Mouse (Mus musculus): ENCODE data around the gene Traip. TPM values are rescaled to one million over a fixed set of nuclear protein-coding genes. Genes with fewer than 3 reads are reported as not detected.

The Traip gene
- polyA plus RNA-seq, 1 experiment, result 0.59 TPM

DNA sequence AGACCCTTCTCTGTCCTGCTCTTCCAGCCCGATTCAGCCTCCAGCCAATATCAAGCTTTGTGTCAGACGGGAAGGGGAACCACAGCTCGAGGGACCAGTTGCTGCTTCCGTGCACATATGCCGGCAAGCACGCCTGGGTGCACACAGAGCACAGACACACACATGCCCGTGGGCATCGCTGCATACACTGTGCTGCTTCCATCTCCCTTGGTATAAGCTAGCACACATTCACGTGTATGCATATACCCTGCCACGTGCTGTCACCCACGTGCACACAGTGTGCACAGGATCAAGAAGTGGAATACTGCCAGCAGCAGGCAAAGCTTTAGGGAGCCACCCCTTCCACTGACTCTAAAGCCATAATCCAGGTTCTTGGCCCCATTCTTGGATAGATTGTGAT, 15.8 kb upstream of the Traip start:
- DNase-seq (ENCODE audit: low spot score), result no peak

DNA sequence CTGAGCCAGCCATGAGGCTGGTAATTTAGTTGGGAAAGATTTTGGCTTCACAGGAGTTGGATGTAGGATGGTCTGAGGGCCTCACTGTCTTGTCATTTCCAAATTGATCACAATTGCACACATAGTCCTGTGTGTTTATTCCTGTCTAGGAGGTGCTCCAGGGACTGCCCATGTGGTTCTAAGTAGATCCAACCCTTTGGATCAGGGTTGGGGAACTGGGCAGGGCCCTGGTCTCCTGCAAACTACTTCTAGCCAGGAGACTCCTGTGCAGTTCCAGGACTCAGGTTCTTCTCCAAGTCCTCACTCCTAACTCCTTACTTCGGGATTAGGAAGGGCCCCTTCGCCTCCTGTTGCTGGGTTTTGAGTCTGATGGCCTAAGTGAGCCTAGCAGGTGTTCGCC, 14.6 kb upstream of the Traip start, which contains the start of gene Camkv:
TSS of gene Camkv (plus strand) at position 301 of the 400 bp plus-strand sequence.
- DNase-seq (ENCODE audit: low spot score), result no peak

GRCm38 (mm10) chr9:107935790-107936214, 14.1 kb upstream of the Traip start:
- DNase-seq (ENCODE audit: low spot score), result no peak

- DNase-seq (ENCODE audit: low spot score), result no peak
These were observed 13.6 kb upstream of the Traip start for GRCm38 (mm10) chr9:107936215-107936822.

- DNase-seq (ENCODE audit: low spot score), result no peak
These were observed 13.1 kb upstream of the Traip start for GRCm38 (mm10) chr9:107936831-107937230.

DNA sequence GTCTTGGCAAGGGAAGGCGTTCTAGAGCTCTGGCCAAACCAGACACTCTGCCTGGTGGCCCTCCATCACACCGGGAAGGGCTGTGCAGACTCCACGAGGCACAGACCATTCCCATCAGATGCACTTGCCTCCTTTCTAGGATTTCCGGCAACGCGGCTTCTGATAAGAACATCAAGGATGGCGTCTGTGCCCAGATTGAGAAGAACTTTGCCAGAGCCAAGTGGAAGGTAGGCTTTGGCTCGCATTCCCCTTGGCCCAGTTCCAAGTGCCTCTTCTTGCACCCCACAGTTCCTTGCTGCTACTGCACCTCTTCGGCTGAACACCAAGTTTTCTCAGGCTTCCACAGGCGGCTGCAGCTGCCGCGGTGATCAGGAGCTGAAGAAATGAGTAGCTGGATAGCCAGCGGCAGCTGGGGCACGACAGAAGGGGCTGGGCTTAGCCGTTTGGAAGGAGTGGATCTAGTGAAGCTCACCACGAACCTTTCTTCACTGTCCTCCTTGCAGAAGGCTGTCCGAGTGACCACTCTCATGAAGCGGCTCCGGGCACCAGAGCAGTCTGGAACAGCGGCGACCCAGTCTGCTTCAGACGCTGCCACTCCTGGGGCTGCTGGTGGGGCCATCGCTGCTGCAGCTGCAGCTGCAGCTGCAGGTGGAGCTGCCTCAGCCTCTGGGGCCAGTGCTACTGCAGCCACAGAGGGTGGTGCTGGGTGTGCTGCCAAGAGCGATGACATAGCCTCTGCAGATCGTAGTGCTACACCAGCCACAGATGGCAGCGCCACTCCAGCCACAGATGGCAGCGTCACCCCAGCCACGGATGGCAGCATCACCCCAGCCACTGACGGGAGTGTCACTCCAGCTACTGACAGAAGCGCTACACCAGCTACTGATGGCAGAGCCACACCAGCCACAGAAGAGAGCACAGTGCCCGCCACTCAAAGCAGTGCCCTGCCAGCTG, 2.4 kb upstream of the Traip start:
- DNase-seq (ENCODE audit: low spot score), result no peak

DNA sequence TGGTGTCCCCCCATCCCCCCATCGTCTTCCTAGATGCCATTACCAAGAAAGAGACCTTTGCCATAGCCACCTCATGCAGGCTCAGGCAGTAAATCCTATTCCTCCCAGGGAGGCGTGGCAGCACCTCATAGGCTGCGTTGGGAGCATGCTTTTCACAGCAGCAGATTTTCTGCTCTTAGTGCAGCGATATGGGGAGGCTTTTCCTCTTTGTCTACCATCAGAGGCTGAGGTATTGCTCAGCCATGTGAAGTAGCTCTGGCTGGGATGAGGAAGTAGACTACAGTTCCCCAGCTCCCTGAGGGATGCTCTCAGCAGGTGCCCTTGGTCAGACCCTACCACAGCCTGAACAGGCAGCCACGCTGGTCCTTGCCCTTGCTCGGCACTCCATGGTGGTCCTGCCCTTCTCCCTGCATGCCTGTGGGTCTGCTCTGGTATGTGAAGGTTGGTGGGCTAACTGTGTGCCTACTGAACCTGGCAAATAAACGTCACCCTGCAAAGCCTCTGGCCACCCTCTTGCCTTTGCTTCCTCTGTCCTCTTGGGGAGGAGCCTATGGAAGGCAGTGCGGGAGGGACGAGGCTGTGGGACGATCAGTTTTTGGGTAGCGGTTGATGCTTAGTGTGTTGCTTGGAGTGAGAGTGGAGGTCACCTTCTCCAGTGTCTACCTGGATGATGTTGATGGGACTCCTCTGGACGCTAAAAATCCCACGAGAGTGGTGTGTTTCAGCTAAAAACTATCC, 583 bp upstream of the Traip start:
- no peak for DNase-seq (ENCODE audit: low spot score)

DNA sequence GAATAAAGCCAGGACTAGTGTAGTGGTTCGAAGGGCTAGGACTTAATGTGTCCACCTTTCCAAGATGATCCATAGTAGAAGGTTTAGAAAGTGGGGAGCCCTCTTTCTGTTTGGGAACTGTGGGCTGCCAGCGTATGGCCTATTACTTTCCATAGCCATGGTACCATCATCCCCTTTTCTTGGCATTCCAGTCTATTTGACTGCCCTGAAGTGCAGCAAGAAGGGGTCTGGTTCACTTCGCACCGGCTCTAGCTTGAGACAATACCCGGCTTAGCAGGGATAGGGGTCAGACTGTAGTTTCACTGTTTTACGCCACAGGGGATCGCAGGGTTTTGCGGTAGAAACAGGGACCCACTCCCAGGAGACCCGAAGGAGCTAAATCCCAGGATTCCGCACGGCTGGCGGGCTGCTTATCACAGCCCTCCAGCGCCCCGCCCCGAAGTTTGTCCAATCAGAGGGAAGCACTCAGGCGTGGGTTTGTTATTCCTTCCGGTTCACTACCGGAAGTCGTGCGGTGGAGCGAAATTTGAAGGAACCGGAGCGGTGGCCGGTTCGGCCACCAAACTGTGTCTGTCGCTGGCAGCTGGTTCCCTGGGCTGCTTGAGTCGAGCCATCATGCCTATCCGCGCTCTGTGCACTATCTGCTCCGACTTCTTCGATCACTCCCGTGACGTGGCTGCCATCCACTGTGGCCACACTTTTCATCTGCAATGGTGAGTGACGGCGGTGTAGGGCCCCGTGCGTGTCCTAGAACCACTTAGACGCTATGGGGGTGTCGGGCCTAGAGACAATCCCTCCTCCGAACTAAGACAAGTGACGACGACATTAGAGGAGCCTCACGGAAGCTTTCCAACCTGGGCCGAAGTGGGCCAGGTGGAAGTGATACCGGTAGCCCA, 772 bp downstream of the Traip start:
- peak; percentile 68 for DNase-seq (ENCODE audit: low spot score)

DNA sequence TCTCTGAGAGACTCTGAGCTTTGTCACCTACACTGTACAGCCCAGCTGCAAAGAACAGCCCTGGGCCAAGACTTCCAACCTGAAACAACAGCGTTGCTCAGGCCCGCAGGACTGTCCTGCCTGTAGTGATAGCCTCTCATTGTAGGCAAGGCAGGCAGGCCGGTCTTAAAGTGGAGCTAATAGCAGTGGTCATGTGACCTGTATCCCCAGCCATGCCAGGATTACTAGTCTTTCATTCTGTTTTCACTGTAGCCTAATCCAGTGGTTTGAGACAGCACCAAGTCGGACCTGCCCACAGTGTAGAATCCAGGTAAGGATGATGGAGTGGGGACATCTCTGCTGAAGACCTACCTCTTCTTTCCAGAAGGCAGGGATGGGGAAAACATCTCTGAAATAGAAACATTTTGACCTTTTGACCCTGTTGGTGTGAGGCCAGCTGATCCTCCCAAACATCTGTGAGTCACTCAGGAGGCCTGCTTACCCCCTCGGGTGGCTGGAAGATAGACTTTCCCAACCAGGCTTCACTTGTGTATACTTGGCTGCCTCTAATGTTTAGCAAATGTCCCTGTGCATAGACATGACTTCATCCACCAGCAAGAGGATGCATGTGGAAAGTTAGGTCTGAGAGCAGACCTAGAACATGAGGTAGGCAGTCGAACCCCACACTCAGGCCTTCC, 5.8 kb downstream of the Traip start:
- DNase-seq (ENCODE audit: low spot score), result no peak

- no peak for DNase-seq (ENCODE audit: low spot score)
These were observed 7.2 kb downstream of the Traip start for GRCm38 (mm10) chr9:107957141-107957540.

DNA sequence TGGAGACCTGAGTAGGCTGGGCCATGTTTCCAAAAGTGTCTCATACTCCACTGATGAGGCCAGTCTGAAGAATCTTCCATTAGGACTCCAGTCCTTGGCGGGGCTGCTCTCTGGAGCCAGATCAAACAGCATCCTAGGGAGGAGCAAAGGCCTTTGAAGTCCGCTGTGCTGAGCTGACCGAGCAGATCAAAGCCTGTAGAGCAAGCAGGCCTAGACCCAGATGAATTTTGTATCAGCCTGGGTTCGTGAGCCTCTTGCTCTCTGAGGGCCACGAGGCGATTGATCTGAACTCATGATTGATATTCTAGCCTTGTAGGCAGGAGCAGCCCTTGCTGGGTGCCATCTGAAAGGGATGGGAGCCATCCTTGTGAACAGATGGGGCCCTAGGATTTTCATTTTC, 10.0 kb downstream of the Traip start:
- no peak for DNase-seq (ENCODE audit: low spot score)

- DNase-seq (ENCODE audit: low spot score), result no peak
These were observed 11.0 kb downstream of the Traip start for GRCm38 (mm10) chr9:107960928-107961327.

DNA sequence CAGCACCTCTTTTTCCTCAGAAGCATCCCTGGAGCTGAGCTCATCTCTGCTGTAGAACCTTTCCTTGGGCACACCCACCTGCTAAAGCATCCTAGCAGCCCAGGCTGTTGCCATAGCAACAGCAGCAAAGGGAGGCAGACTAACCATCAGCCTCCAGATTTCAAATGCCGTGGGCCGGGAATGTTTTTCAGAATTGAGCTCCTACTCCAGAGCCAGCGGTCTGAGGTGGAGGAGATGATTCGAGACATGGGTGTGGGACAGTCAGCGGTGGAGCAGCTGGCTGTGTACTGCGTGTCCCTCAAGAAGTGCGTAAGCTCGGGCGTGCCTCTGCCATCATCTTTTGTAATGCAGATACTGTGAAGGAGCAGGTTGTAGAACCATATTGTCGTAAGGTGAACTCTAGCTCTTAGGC, 11.4 kb downstream of the Traip start:
- DNase-seq (ENCODE audit: low spot score), result no peak

DNA sequence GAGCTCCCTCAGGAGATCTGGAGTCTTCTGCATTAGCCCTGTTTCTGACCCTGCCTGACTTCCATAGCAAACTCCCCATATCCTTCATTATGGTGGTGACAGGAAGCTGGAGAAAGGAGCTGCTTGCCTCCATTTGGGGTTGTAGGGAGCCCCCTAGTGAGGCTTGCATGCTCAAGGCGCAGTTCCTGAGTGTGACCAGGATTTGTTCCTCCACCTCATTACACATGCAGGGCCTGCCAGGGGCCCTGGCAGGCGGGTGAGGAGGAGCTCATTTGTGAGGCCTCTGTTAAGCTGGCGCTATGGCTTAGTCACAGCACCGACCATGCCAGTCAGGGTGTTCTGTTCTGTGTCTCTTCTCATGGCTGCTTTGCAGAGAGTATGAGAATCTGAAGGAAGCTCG, 11.9 kb downstream of the Traip start:
- DNase-seq (ENCODE audit: low spot score), result no peak

DNA sequence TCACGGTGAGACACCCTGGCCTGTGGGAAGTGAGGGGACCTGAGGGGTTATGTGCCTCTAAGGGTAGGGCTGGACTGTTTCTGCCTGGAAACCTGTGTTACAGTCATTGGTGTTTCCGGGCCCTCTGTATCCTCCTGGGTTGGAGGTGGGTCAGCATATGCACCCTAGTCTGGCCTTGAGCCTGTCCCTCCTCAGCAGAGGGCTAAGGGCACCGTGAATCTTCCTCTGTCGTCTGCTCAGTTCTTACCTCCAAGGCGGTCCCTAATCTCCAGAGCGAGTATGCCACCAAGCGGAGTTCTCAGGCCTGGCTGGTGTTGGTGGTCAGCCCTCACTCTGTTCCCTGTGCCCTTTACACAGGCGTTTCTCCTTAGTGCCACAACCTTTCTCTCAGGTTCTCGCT, 13.0 kb downstream of the Traip start:
- DNase-seq (ENCODE audit: low spot score), result no peak

DNA sequence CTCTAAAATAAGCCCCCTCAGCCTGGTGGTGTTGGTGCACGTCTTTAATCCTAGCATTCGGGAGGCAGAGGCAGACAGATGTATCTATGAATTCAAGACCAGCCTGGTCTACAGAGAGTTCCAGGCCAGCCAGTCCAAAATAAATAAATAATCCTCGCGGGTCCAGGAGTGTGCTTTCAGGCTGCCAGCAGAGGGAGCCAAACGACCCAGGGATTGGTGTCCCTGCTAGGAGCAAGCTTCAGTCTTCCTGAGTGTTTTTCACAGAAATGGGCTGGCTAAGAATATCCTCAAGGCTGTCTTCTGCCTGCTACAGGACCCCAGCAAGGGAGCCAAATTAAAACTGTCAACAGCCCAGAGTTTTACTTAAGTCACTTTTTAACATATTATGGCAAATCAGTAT, 13.8 kb downstream of the Traip start:
- peak; percentile 45 for DNase-seq (ENCODE audit: low spot score)

DNA sequence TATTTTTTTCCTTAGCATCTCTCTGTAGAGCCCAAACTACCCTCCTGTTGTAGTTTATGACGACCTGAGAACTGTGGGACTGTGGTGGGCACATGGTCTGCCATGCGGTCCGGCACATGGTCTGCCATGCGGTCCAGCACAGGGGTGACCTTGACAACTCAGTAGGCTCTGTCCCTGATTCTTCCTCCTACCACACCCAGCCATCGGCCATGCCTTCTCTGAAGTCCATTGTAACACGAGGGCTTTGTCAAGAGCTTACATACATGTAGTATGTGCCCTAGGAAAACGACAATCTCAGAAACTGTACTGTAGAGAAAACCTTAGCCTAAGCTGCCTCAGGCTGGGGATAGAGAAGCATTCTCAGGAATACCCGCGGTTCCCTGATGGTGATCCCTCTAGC, 14.7 kb downstream of the Traip start:
- DNase-seq (ENCODE audit: low spot score), result no peak

GRCm38 (mm10) chr9:107966676-107967075, 16.7 kb downstream of the Traip start:
- no peak for DNase-seq (ENCODE audit: low spot score)

DNA sequence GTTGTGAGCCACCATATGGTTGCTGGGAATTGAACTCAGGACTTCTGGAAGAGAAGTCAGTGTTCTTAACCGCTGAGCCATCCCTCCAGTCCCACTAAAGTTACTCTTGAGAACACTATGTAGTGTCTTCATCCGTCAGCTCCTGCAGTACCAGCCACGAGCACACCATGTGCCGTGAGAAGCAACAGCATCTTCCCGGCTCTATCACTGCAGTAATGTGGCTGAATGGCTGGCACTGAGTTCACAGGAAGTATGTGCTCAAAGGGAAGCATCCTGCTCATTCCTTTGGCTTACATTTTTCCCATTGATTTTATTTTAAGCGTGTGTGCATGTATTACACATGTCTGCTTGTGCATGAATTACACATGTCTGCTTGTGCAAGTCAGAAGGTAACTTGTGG, 17.5 kb downstream of the Traip start:
- DNase-seq (ENCODE audit: low spot score), result no peak

- DNase-seq (ENCODE audit: low spot score), result no peak
These were observed 18.6 kb downstream of the Traip start for GRCm38 (mm10) chr9:107968531-107968930.

DNA sequence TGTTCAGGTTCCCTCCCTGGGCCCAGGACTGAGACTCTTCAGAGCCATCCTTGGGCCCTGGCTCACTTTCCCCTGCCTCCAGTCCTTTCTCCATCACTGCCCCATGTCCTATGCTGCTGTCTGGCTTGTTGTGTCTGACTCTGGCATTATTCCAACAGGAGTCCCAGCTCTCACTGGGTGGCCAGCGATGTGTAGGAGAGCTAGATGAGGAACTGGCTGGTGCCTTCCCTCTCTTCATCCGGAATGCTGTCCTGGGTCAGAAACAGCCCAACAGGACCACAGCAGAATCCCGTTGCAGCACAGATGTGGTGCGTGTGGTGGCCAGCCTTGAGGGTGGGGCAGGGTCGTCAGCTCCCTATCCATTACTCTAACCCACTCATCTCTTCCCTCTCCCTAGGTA, 20.4 kb downstream of the Traip start:
- DNase-seq (ENCODE audit: low spot score), result no peak

Data from urinary bladder, adult 2 months (tissue).